Mouse (Mus musculus): ENCODE measurements around the gene Sult3a2. TPM values are rescaled to one million over a fixed set of nuclear protein-coding genes. Genes with fewer than 3 reads are reported as not detected.
"Not testable (repeated sequence)": the region's sequence is repeated elsewhere in the genome, so short reads cannot be mapped to it uniquely, and the experiment has no call there.

The Sult3a2 gene
- total RNA-seq (2021), result not detected
- long read RNA-seq, experiment 1, result 0 reads
- long read RNA-seq, experiment 2, result 0 reads

- DNase-seq, result no peak
- intact Hi-C loops (cut with DNase I; ENCODE audit: low total_unique reads), result no loop called here
Observed at GRCm38 (mm10) chr10:33786604-33787003, at the start of gene Sult3a2. Gene Sult3a2 (minus strand): TSS chr10:33786704.

- no peak for DNase-seq
- intact Hi-C loops (cut with DNase I; ENCODE audit: low total_unique reads), result no loop called here
Observed at GRCm38 (mm10) chr10:33820892-33821291, 34.4 kb upstream of the Sult3a2 start.

DNA sequence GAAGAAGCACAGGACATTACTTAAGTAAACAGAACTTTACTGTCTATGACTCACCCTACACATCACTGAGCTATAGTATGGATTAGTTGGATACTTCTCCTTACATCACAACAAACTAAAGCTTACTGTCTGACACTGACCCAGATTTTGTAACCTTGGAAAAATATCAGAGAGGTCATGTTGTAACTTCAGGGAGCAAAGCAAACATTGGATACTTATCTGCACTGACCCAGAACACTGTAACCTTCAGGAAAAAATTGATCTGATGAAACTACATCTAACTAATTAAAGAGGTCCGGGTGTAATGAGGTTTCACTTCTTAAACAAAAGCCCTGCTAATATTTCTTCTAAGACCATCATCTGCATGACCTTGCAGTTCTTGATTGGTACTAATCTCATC, 30.4 kb upstream of the Sult3a2 start:
- intact Hi-C loops (cut with DNase I; ENCODE audit: low total_unique reads), result no loop called here
- no peak for DNase-seq

DNA sequence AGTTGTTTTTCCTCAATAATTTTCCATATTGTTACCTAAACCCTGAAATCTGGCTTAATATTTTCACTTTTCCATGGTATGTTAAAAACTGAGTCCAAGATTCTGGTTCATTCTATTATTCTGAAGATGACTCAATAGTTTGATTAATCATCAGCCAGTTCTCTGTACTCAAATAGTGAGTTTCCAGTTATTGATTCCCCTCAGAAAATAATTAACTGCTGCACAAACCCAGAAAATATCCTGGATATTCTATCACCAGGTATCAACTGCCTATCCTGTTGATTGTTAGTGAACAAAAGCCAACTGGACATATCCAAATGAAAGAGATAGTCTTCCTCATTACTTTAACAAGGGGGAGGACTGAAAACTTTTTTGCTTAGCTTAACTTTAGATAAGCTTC, 27.8 kb upstream of the Sult3a2 start:
- intact Hi-C loops (cut with DNase I; ENCODE audit: low total_unique reads), result no loop called here
- no peak for DNase-seq

- no peak for DNase-seq
- intact Hi-C loops (cut with DNase I; ENCODE audit: low total_unique reads), result no loop called here
Observed at GRCm38 (mm10) chr10:33811807-33812206, 25.3 kb upstream of the Sult3a2 start.

- DNase-seq; intact Hi-C loops (cut with DNase I; ENCODE audit: low total_unique reads): not testable (repeated sequence)
Observed at GRCm38 (mm10) chr10:33797221-33797949, 10.9 kb upstream of the Sult3a2 start.

DNA sequence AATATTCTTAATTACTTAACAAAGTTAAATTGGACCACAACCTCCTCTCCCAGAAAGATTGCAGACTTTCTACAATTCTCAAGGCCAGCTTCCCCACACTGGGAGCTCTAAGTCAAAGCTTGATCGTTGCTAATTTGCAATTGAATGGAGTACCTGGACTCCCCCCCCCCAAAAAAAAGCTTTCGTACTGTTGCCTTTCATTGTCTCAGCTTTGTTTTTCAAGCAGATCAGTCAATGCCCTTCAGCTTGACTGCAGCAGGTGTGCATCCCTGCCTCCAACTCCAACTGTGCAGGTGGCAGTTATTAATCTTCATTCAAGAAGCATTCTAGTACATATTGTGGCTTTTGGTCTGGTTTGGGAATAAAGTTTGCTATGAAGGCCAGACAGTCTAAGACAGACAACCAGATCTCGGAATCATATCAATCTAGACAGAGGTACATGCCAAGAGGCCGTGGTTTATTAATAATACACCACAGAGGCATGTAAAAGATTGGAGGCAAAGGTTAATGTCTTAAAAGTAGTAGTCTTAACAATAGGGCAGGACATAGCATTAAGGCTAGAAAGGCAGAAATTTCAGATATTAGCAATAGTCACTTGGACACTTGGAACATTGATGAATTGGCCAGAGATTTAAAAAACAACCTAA, 9.9 kb upstream of the Sult3a2 start:
- DNase-seq; intact Hi-C loops (cut with DNase I; ENCODE audit: low total_unique reads): not testable (repeated sequence)

DNA sequence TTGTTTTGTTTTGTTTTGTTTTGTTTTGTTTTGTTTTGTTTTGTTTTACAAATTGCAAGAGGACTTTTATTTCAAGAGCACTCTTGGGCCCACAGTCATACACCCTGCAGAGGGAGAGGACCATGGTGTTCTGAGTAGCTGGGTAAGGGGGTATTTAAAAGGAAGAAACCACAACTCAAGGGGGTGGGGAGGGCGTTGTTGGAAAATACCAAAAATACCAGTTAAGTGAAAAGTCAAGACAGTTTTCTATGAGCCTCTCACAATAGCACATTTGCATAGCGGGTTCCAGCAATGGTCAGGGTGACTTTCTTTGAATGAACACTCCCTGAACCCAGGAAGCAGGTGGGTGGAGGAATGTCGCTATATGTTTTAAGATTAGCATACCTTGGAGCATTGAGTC, 5.7 kb upstream of the Sult3a2 start:
- DNase-seq; intact Hi-C loops (cut with DNase I; ENCODE audit: low total_unique reads): not testable (repeated sequence)

GRCm38 (mm10) chr10:33787541-33787940, 1.0 kb upstream of the Sult3a2 start:
- DNase-seq, result no peak
- intact Hi-C loops (cut with DNase I; ENCODE audit: low total_unique reads), result no loop called here

GRCm38 (mm10) chr10:33735251-33735650, 51.3 kb downstream of the Sult3a2 start:
- DNase-seq; intact Hi-C loops (cut with DNase I; ENCODE audit: low total_unique reads): not testable (repeated sequence)

- intact Hi-C loops (cut with DNase I; ENCODE audit: low total_unique reads), result no loop called here
Observed at GRCm38 (mm10) chr10:33733241-33733640, 53.3 kb downstream of the Sult3a2 start.

DNA sequence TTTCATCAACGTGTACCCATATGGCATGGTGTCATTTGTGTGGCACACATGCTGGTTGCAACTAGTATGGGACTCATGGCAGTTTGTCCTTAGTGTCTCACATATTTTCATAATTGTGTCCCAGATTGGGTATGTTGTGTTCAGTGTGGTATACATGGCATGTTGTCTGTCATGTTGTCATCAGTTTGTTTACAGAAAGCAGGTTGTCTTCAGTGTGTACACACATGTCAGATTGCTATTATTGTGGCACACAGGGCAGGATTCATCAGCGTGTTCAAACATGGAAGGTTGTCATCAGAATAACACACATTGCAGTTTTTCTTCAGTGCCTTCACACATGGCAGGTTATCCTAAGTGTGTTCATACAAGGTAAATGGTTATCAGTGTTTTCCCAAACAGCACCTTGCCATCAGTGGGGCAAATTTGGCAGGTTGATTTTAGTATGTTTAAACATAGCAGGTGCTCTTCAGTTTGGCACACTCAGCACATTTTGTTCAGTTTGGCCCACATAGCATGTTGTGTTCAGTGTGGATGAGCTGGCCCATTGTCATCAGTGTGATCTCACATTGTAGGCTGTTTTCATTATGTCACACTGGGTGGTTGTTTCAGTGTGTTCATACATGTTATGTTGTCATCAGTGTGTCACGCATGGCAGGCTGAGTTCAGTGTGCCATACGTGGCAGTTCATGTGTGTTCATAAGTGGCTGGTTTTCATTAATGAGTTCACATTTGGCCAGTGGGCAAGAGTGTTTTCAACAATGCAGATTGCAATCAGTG, 53.9 kb downstream of the Sult3a2 start:
- intact Hi-C loops (cut with DNase I; ENCODE audit: low total_unique reads), result no loop called here
- no peak for DNase-seq

More at GRCm38 (mm10) chr10:33733241-33733640, 53.3 kb downstream of the Sult3a2 start:
- DNase-seq, result no peak

- no peak for DNase-seq
- intact Hi-C loops (cut with DNase I; ENCODE audit: low total_unique reads), result no loop called here
Observed at GRCm38 (mm10) chr10:33723764-33724163, 62.7 kb downstream of the Sult3a2 start.

- DNase-seq, result no peak
- intact Hi-C loops (cut with DNase I; ENCODE audit: low total_unique reads), result no loop called here
Observed at GRCm38 (mm10) chr10:33721827-33722438, 64.6 kb downstream of the Sult3a2 start.

Other genes with a start within 250 kb of the Sult3a2 start
- not detected for gene Clvs2, start 161.9 kb downstream of the Sult3a2 start, total RNA-seq (2021)
- not detected for gene Sult3a1, start 71.0 kb upstream of the Sult3a2 start, total RNA-seq (2021)
- gene Rsph4a, start 118.4 kb upstream of the Sult3a2 start, total RNA-seq (2021), result not detected
- 1 to 10 TPM; 6.2 to 6.3 TPM for gene Zup1, start 164.6 kb upstream of the Sult3a2 start, total RNA-seq (2021)
- gene Rwdd1, start 232.9 kb upstream of the Sult3a2 start, total RNA-seq (2021), result 100 to 1,000 TPM in 1 of 2 experiments, 10 to 100 TPM in 1; 98.6 to 107 TPM